Mouse (Mus musculus) heart, embryonic 14.5 days (tissue): ENCODE data around the gene Pitpnb. TPM values are rescaled to one million over a fixed set of nuclear protein-coding genes. Genes with fewer than 3 reads are reported as not detected.

ENCODE experiments used
- ATAC-seq: fragments of 200-750 bp; cut with Nextera tagmentation; 2 replicates; pipeline ENCODE4 v1.8.0; 2017; ENCODE audit warnings: low read depth, moderate TSS enrichment; ENCODE audit not compliant: insufficient number of reproducible peaks, insufficient read depth, low FRiP score
- H3K27ac ChIP-seq, 2 experiments: fragments of 200-500 bp in 1 of 2; fragments of 300-500 bp in 1 of 2; sonication (generic) in 1 of 2; replicated peaks in 1 of 2; 2 replicates each; pipeline ENCODE4 v1.5.1; 2012 to 2014; ENCODE audit warnings: low read depth in 2 of 2, low read length in 2 of 2, control low read depth in 1 of 2, mild to moderate bottlenecking in 1 of 2, mixed read lengths in 1 of 2; ENCODE audit not compliant: control insufficient read depth in 1 of 2, insufficient read depth in 1 of 2
- H3K27me3 ChIP-seq: fragments of 300-500 bp; sonication (generic); 2 replicates; pipeline ENCODE4 v1.6.1; 2014; ENCODE audit warnings: mild to moderate bottlenecking, low read length, control low read depth; ENCODE audit not compliant: control insufficient read depth, insufficient read depth
- H3K36me3 ChIP-seq: fragments of 300-500 bp; sonication (generic); 2 replicates; pipeline ENCODE4 v1.6.1; 2014; ENCODE audit warnings: mild to moderate bottlenecking, control low read depth, low read length, mixed read lengths; ENCODE audit not compliant: control insufficient read depth, insufficient read depth
- H3K4me1 ChIP-seq, 2 experiments: fragments of 200-500 bp in 1 of 2; fragments of 300-500 bp in 1 of 2; sonication (generic) in 1 of 2; 2 replicates each; pipeline ENCODE4 v1.6.1; 2012 to 2014; ENCODE audit warnings: low read length in 2 of 2, control low read depth in 1 of 2, mixed read lengths in 1 of 2; ENCODE audit not compliant: control insufficient read depth in 2 of 2, insufficient read depth in 2 of 2
- H3K4me2 ChIP-seq: fragments of 300-500 bp; sonication (generic); 2 replicates; pipeline ENCODE4 v1.6.1; 2014; ENCODE audit warnings: mild to moderate bottlenecking, low read length
- H3K4me3 ChIP-seq, 2 experiments: fragments of 200-500 bp in 1 of 2; fragments of 300-500 bp in 1 of 2; sonication (generic) in 1 of 2; 2 replicates each; pipeline ENCODE4 v1.5.1; 2012 to 2014; ENCODE audit warnings: low read length in 2 of 2, mild to moderate bottlenecking in 2 of 2, control low read depth in 1 of 2, low read depth in 1 of 2, moderate library complexity in 1 of 2; ENCODE audit not compliant: control insufficient read depth in 1 of 2, insufficient read depth in 1 of 2
- H3K9ac ChIP-seq: fragments of 300-500 bp; sonication (generic); 2 replicates; pipeline ENCODE4 v1.6.1; 2014; ENCODE audit warnings: mild to moderate bottlenecking, low read length
- H3K9me3 ChIP-seq: fragments of 300-500 bp; sonication (generic); 2 replicates; pipeline ENCODE4 v1.6.1; 2016; ENCODE audit warnings: low read length, control low read depth; ENCODE audit not compliant: control insufficient read depth
- WGBS: fragments of 180-500 bp; shearing (Covaris S2); extraction: QIAGEN DNeasy Blood & Tissue Kit; methylation state at CpG from one replicate; pipeline ENCODE4 v1.1.7; 2014; 5-methylcytosine and 5-hydroxymethylcytosine counted together
- polyA plus RNA-seq: library from polyadenylated mRNA; unstranded; fragments of >200 nt; fragmentation: Nextera tagmentation; extraction: Ambion mirVana; gene quantifications from 2 replicates; pipeline ENCODE4 v1.2.1, GENCODE M21; 2014

Pitpnb gene
- polyA plus RNA-seq, 1 experiment from 2014 or later, result 79.2 TPM

DNA sequence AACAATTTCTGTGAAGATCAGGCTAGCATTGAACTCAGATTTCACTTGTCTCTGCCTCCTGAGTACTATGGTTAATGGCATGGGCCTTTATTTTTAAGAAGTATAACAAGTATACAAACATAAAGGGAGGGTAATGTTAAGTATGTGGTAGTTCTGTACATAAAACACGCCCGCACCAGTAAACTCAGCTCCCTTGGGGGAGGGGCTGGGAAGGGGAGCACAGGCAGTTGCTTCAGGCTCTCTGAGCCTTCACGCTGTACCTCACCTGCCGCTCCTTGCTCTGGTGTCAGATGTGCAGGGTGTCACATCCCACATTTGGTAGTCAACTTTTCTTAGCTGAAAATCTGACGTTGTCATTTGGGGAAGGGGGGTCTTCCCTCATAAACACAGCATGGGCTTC, 35.6 kb downstream of the Pitpnb start:
- no peak overlapping the region for H3K27ac ChIP-seq
- WGBS, result 88% methylated on average over 5 of the region's 5 CpGs
- ATAC-seq, result no peak
- no peaks in the 10 kb centered on the region for H3K4me1 ChIP-seq
- no peak overlapping the region for H3K9ac ChIP-seq
- H3K36me3 ChIP-seq, result peaks cover 78% of the 10 kb centered on the region
- no peak overlapping the region for H3K4me3 ChIP-seq
- no peak overlapping the region for H3K4me2 ChIP-seq
- no peaks in the 10 kb centered on the region for H3K9me3 ChIP-seq
- no peaks in the 10 kb centered on the region for H3K27me3 ChIP-seq

GRCm38 (mm10) chr5:111367937-111368517, 37.5 kb downstream of the Pitpnb start:
- Histone ChIP-seq H3K27me3 (no peaks in the 10 kb centered on the region), H3K4me1 (no peaks in the 10 kb centered on the region), H3K9ac (no peak overlapping the region), H3K36me3 (peaks cover 79% of the 10 kb centered on the region), H3K4me3 (no peak overlapping the region), H3K9me3 (no peaks in the 10 kb centered on the region), H3K27ac (no peak overlapping the region), H3K4me2 (no peak overlapping the region)
- ATAC-seq, result no peak
- 87% methylated on average over 11 of the region's 11 CpGs for WGBS

DNA sequence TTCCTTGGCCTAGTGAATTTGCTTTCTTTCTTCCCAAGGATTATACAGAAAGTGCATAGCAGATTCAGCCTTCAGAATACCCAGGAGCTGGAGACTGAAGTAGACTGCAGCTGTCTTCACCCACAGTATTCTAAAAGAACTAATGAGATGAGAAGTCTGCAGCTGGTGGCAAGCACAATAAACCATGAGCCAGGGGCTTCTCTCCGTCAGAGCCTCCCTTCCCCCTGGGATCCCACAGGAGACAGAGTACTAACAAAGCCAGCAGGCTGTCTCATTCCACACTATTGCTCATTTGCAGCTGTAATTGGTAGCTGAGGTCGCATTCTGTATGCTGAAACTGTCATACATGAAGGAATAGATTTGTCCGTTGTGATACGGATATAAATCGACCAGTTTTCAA, 38.0 kb downstream of the Pitpnb start:
- H3K36me3 ChIP-seq, result peaks cover 83% of the 10 kb centered on the region
- H3K27ac ChIP-seq, result no peak overlapping the region
- no peak overlapping the region for H3K4me3 ChIP-seq
- H3K4me2 ChIP-seq, result no peak overlapping the region
- no peak overlapping the region for H3K9ac ChIP-seq
- no peaks in the 10 kb centered on the region for H3K4me1 ChIP-seq
- 92% methylated on average over 5 of the region's 5 CpGs for WGBS
- no peaks in the 10 kb centered on the region for H3K9me3 ChIP-seq
- no peak for ATAC-seq
- no peaks in the 10 kb centered on the region for H3K27me3 ChIP-seq

GRCm38 (mm10) chr5:111375616-111376015, 45.1 kb downstream of the Pitpnb start:
- Histone ChIP-seq H3K9me3 (no peaks in the 10 kb centered on the region), H3K4me1 (no peaks in the 10 kb centered on the region), H3K27ac (no peak overlapping the region), H3K9ac (no peak overlapping the region), H3K4me3 (no peak overlapping the region), H3K4me2 (no peak overlapping the region), H3K36me3 (peaks cover 89% of the 10 kb centered on the region), H3K27me3 (no peaks in the 10 kb centered on the region)
- WGBS, result 74% methylated on average over 4 of the region's 4 CpGs
- ATAC-seq, result no peak

DNA sequence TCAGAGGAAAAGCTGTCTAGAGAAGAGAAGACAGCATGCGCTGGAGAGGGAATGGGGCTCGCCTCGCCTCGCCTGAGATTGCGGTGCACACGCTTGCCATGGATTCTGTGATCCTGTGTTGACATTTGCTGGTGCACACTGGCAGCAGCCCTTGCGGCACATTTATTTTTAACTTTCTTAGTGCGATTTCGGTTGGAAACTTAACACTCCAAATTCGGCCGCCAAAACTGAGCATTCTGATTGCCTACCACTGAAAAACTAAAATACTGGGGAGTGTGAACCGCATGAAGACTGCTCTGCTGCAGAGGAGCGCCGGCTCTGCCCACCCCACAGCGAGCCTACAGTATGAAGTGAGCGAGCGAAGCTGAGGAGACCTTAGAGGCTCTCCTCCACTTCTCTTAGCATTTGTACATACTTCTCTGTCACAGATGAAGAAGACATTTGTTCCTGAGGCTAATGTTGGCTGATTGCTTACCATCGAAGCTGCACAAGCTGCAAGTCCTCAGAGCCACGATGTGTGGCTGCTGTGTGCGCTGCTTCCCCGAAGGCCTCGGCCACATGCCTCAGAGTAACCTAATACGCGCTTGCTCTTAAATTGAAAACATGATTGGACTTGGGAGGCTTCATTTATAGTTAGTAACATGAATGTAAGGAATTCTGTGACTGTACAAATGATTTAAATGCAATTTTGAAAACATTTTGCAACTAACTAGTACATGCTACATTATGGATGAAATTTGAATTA, 45.9 kb downstream of the Pitpnb start:
- Histone ChIP-seq H3K4me3 (no peak overlapping the region), H3K27ac (no peak overlapping the region), H3K9me3 (no peaks in the 10 kb centered on the region), H3K4me2 (no peak overlapping the region), H3K9ac (no peak overlapping the region), H3K27me3 (no peaks in the 10 kb centered on the region), H3K4me1 (no peaks in the 10 kb centered on the region), H3K36me3 (peaks cover 90% of the 10 kb centered on the region)
- no peak for ATAC-seq
- WGBS, result 91% methylated on average over 24 of the region's 24 CpGs

GRCm38 (mm10) chr5:111378126-111378993, 47.8 kb downstream of the Pitpnb start:
- Histone ChIP-seq H3K27ac (no peak overlapping the region), H3K36me3 (peaks cover 86% of the 10 kb centered on the region), H3K4me1 (no peaks in the 10 kb centered on the region), H3K27me3 (no peaks in the 10 kb centered on the region), H3K4me2 (no peak overlapping the region), H3K9ac (no peak overlapping the region), H3K9me3 (no peaks in the 10 kb centered on the region), H3K4me3 (no peak overlapping the region)
- 79% methylated on average over 7 of the region's 7 CpGs for WGBS
- no peak for ATAC-seq

DNA sequence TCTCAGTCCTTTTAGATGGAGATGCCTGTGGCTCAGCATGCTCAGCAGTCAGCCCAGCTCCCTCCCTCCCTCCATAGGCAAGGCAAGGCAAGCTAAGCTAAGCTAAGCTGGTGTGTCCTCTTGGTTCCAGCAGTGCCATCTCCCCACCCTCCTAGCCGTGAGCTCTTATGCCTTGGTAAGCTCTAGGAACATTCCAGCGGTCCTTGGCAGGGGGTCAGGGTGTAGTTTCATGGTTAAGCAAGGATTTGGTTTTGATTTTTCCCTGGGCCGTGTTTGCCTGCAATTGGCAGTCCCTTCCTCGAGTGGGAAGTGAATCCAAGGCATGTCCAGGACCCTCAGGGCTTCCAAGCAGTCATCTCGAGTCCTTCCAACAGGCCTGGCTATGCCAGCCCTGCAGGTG, 52.8 kb downstream of the Pitpnb start:
- Histone ChIP-seq H3K4me1 (no peaks in the 10 kb centered on the region), H3K27ac (no peak overlapping the region), H3K9me3 (no peaks in the 10 kb centered on the region), H3K9ac (no peak overlapping the region), H3K4me3 (no peak overlapping the region), H3K4me2 (no peak overlapping the region), H3K36me3 (peaks cover 93% of the 10 kb centered on the region), H3K27me3 (no peaks in the 10 kb centered on the region)
- 80% methylated on average over 5 of the region's 5 CpGs for WGBS
- no peak for ATAC-seq
